24 mouse cellular contexts compared by ENCODE assay signal in genomic region chr1:83016556-83016955, GRCm38 (mm10). TPM values are rescaled to one million over a fixed set of nuclear protein-coding genes. Genes with fewer than 3 reads are reported as not detected.
"Had no signal": no experiment of that assay in that cellular context is flagged by ENCODE, and none has a peak within 500 bp of the region (broad histone marks: within the 10 kb centered on the region; RNA-seq: fewer than 3 reads in every experiment).

No protein-coding gene starts in this region.

- H3K4me3 ChIP-seq: midbrain, embryonic 10.5 days; midbrain, embryonic 12.5 days; myocyte; neural tube, embryonic 13.5 days; neural tube, embryonic 15.5 days had no signal

- ATAC-seq: midbrain, embryonic 16.5 days had no signal

- H3K4me2 ChIP-seq: lung, embryonic 14.5 days; midbrain, embryonic 12.5 days; neural tube, embryonic 13.5 days; neural tube, embryonic 15.5 days had no signal

- H3K27me3 ChIP-seq: midbrain, embryonic 12.5 days; neural tube, embryonic 13.5 days; neural tube, embryonic 15.5 days had no signal

- DNase-seq: lung, embryonic 14.5 days; lung, postnatal 10 days; lung, postnatal 4 days; midbrain, embryonic 14.5 days; retina, postnatal 1 day; right cerebral cortex, adult 18-20 months; right cerebral cortex, postnatal 25 days; right cerebral cortex, postnatal 4 days; spleen, adult 18-20 months; thymus, adult 18-20 months; thymus, postnatal 14 days; thymus, postnatal 36 days had no signal

- H3K36me3 ChIP-seq: midbrain, embryonic 10.5 days; midbrain, embryonic 12.5 days; neural tube, embryonic 13.5 days; neural tube, embryonic 15.5 days had no signal

- H3K9me3 ChIP-seq: midbrain, embryonic 10.5 days; midbrain, embryonic 12.5 days; neural tube, embryonic 13.5 days; neural tube, embryonic 15.5 days had no signal

- H3K27ac ChIP-seq: midbrain, embryonic 10.5 days; midbrain, embryonic 12.5 days; neural tube, embryonic 13.5 days; neural tube, embryonic 15.5 days had no signal

- H3K4me1 ChIP-seq: midbrain, embryonic 10.5 days; midbrain, embryonic 12.5 days; neural tube, embryonic 13.5 days; neural tube, embryonic 15.5 days had no signal

- H3K9ac ChIP-seq: lung, embryonic 14.5 days; midbrain, embryonic 12.5 days; neural tube, embryonic 13.5 days; neural tube, embryonic 15.5 days had no signal

RNA-seq across cellular contexts. Expression of gene Gm47959, which starts 16.2 kb away (rescaled TPM):
- polyA plus RNA-seq: lung, embryonic 14.5 days; lung, embryonic 16.5 days; midbrain, embryonic 10.5 days; midbrain, embryonic 12.5 days; midbrain, embryonic 14.5 days; midbrain, embryonic 16.5 days; myocyte; neural tube, embryonic 11.5 days; neural tube, embryonic 13.5 days; neural tube, embryonic 15.5 days; small intestine, adult 2 months; stomach, embryonic 14.5 days; stomach, embryonic 16.5 days; thymus, postnatal 0 days had no signal

RNA-seq across cellular contexts. Expression of gene Krtap28-10, which starts 25.7 kb away (rescaled TPM):
- polyA plus RNA-seq: lung, embryonic 14.5 days; lung, embryonic 16.5 days; midbrain, embryonic 10.5 days; midbrain, embryonic 12.5 days; midbrain, embryonic 14.5 days; midbrain, embryonic 16.5 days; myocyte; neural tube, embryonic 11.5 days; neural tube, embryonic 13.5 days; neural tube, embryonic 15.5 days; small intestine, adult 2 months; stomach, embryonic 14.5 days; stomach, embryonic 16.5 days; thymus, postnatal 0 days had no signal

RNA-seq across cellular contexts. Expression of gene Gm47969, which starts 28.2 kb away (rescaled TPM):
- polyA plus RNA-seq: lung, embryonic 14.5 days; lung, embryonic 16.5 days; midbrain, embryonic 10.5 days; midbrain, embryonic 12.5 days; midbrain, embryonic 14.5 days; midbrain, embryonic 16.5 days; myocyte; neural tube, embryonic 11.5 days; neural tube, embryonic 13.5 days; neural tube, embryonic 15.5 days; small intestine, adult 2 months; stomach, embryonic 14.5 days; stomach, embryonic 16.5 days; thymus, postnatal 0 days had no signal

RNA-seq across cellular contexts. Expression of gene A030005K14Rik, which starts 42.6 kb away (rescaled TPM):
- polyA plus RNA-seq: lung, embryonic 14.5 days; lung, embryonic 16.5 days; midbrain, embryonic 10.5 days; midbrain, embryonic 12.5 days; midbrain, embryonic 14.5 days; midbrain, embryonic 16.5 days; myocyte; neural tube, embryonic 11.5 days; neural tube, embryonic 13.5 days; neural tube, embryonic 15.5 days; small intestine, adult 2 months; stomach, embryonic 14.5 days; stomach, embryonic 16.5 days; thymus, postnatal 0 days had no signal
